Mouse (Mus musculus): ENCODE data around the gene Ascc2.
"Not testable (repeated sequence)": the region's sequence is repeated elsewhere in the genome, so short reads cannot be mapped to it uniquely, and the experiment has no call there.

The Ascc2 gene

DNA sequence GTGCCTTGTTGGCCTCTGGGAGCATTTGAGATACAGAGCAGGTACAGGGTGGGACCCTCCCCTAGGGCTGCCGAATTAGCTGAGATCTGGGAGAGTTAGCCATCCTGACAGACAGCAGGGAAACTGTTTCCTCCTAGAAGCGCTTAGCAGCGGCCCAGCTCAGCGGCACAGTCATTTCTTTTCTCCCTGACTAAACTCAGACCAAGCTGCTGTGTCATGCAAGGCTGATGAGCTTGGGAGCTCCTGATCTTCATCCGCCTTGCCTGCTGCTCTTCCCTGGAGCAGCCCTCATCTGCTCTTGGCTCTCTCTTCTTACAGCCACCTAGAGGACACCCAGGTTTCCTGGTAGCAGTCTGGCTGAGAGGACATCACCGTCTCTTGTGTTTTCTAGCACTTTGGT lies 46.6 kb downstream of the Ascc2 start:
- no peak for DNase-seq (ENCODE audit: low read depth, low spot score)

DNA sequence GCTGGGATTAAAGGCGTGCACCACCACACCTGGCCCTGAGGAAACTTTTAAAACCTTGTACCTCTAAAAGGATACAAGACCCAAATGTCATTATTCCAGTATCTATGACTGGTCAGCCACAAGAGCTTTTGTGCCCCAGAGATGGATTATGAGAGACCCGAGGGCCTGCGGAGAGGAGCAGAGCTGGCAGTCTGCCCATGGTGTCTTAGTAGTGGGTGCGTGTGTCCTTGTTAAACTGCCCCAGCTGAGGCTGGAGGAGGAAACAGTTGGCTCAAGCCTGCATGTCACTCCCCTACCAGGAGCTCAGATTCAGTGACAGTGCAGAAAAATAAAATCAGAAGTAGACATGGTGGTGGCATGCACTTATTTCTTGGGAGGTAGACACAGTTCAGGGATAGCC lies 47.5 kb downstream of the Ascc2 start:
- no peak for DNase-seq (ENCODE audit: low read depth, low spot score)

DNA sequence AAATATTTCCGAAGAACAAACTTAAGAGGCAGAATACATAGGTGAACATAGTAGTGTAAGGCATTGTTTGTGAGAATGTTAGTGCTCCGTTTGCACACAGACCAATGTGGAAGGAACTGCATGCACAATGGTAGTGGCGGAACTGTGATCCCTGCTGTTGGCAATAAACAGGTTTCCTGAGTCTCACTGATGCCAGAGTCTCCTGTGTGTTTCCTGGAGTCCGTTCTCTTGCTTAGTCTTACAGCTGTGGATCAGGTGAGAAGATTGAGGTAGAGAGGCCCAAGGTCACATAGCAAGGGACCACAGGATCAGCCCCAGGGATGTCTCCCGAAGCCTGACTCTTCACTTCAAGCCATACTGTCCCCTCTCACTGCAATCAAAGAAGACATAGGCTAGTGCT lies 48.0 kb downstream of the Ascc2 start:
- no peak for DNase-seq (ENCODE audit: low read depth, low spot score)

DNA sequence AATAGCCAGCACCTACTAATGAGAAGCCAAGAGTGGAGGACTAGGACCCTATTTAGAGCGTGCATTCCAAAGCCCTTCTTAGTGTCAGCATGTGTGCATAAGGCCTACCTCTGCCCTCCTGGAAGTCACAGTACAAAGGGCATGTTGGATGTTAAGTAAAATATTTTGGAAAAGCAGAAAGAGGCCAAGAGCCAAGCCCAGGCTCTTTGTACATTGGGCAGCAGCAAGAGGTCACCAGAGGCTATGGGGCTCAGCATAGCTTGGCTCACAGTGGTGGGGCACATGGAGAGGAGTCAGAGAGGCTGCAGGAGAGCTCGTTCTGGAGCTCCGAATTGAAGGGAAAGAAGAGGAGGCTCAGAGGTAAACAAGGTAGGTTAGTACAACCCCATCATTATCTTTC lies 49.5 kb downstream of the Ascc2 start:
- DNase-seq (ENCODE audit: low read depth, low spot score), result no peak

DNA sequence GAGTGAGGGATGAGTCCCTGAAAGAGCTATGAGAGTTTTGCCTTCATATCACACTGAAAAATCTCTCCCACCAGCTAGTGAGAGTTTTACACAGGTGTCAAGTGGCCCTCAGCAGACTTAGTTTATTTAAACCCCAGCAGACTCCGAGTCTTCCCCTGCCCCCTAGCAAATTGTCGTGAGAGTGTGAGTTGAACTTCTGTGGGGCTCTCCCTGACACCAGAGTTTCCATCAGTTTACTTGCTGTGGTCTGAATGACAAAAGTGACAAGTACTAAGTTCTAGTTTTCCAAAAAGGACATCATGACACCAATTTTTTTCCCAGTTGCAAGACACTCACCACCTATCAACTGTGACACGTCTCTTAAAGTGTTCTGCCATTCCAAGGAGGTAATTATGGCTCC lies 50.3 kb downstream of the Ascc2 start:
- peak; percentile 15 for DNase-seq (ENCODE audit: low read depth, low spot score)

DNA sequence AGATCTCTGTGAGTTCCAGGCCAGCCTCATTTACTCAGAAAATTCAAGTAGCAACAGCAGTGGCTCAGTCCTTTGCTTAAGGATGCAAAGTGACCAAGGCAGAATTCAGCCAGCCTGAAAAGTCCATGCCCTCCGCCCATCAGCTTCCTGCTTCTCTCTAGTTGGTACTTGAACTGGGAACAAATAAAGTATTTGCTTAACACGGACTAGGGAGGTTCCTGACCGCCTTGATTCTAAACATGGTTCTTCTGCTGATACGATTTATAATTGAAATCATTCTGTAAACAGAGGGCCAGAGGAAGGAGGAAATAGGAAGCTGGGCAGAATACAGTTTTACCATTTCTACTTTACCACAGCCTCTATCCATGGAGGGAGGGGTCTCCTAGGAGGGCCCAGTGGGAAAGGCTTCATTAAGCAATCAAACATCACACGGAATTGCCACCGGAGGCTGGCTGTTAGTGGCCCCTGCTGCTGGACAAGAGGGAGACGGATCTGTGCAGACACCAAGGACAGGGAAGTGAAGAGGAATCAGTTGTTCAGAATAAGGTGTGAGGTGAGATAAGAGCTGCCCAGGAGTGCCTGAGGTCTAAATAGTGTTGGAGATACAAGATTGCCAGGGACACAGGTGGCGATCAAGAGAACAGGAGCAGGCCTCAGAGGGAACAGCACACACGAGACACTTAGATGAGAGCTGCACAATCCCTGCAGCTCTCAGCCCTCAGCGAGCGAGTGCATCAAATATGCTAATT lies 51.3 kb downstream of the Ascc2 start:
- DNase-seq (ENCODE audit: low read depth, low spot score), result no peak

DNA sequence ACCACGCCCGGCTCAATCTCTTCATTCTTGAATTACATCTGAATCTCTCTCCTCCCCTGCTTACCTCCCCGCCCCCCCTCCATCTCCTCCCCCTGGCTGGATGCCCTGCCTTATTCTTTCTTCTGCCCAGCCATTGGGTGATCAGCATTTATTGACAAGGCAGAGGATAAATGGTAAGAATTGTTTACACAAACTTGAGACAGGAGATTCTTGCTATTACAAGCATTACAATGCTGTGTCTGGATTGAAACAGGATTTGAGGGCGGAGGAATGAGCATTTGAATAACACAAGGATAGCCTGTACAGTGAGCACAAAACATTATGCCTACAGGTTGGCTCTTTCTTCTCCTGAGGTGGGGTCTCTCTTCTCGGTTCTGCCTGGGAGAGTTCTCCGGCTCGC lies 52.8 kb downstream of the Ascc2 start:
- DNase-seq (ENCODE audit: low read depth, low spot score), result no peak

DNA sequence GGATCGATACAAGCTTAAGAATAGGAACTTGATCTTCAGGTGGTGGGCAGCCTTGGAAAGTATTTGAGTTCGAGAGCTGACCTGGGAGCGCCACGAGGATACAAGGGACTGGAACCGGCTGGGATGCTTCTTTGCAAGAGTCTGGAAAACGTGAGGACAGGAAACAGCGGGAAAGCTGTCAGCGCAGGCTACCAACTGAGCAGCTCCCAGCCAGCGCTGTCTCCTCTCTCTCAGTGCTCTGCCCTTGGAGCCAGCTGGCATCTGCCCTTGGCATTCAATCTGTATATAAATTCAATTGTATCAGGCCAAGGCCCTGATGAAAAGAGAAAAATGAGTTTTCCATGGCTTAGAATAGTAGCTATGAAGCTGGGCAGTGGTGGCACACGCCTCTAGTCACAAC lies 53.7 kb downstream of the Ascc2 start:
- no peak for DNase-seq (ENCODE audit: low read depth, low spot score)

DNA sequence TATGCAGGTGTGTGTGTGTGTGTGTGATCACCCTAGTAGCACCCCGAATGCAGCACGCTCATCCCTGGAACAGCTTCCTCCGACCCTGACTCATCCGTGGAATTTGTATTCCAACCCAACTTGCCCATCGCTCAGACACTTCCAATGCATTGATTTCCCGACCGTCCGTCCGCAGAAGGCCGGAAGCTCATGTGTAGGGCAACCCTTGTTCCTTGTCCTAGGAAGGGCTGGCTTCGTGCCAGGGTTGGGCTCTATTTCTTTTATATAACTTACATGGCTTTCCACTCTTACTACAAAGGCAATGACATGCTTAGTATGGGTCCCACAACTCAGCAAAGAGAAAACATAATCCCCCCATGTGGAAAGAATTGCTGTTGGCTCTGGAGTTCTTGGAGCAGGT lies 54.6 kb downstream of the Ascc2 start:
- DNase-seq (ENCODE audit: low read depth, low spot score), result no peak

DNA sequence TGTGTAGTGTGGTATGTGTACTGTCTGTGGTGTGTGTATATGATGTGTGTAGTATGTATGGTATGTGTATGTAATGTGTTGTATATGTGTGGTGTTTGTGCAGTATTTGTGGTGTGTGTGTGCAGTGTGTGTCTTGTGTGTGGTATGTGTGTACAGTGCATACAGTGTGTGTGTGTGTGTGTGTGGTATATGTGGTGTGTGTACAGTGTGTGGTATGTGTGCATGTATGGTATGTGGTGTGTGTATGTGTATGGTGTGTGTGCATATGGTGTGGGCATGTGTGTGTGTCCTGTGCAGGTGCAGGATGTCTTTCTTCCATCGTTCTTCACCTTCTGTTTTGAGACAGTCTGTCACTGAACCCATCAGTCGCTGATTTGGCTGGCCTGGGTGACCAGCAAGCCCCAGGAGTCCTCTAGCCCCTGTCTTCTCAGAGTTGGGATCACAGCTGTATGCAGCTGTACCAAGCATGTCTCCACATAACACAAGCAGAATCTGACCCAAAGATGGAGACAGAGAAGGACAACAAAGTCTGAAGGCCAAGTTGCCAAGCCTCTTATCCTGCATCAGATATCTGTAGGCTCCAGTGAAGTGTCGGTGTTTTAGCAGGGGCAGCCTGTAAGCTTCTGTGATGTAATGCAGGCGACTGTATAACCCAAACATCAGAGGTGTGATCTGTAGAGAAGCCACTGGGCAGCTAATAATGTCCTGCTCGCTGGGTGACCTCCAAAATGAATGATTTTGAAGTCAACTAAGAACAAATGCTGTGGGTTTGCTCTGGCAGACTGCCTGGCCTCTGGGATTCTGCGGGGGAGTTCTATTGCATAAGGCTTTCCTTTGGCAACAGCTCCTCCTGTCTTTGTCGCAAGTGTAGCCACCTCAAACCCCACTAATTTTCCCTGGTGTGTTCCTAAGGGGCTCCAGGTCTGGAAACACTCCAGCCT lies 59.8 kb downstream of the Ascc2 start:
- DNase-seq (ENCODE audit: low read depth, low spot score), result no peak

DNA sequence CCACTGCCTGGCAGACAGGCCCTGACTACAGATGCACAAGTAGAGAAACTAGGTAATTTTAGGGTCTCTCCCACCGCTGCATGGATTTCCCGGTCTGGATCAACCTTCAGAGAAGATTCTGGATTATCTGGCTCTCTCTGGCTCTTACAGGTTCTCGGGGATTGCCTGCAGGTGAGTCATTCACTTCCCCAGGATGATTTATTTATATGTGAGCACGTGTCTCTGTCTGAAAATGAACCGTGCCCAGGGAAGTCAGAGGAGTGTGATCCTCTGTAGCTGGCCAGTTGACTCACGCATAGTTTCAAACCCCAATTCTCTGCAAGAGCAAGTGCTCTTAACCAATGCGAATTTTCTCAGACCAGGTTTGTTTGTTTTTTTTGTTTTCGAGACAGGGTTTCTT lies 63.2 kb downstream of the Ascc2 start:
- no peak for DNase-seq (ENCODE audit: low read depth, low spot score)

DNA sequence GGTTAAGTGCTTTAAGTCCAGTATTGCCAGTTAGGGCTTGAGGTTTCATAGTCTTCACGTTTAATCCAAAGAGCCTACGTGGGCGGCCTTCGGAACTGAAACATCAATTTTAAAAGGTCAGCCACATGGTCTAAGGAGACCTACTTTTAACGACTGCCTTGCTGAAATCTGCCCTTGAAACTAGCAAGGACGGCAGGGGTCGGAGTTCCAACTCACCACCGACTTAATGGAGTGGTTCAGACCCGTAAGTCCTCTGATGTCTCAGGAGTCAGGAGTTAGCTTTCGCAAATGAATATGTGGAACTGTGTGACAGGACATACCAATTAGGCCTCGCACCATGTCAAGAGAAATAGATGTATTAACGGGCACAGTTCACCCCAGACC lies 66.1 kb downstream of the Ascc2 start:
- DNase-seq (ENCODE audit: low read depth, low spot score), result no peak

DNA sequence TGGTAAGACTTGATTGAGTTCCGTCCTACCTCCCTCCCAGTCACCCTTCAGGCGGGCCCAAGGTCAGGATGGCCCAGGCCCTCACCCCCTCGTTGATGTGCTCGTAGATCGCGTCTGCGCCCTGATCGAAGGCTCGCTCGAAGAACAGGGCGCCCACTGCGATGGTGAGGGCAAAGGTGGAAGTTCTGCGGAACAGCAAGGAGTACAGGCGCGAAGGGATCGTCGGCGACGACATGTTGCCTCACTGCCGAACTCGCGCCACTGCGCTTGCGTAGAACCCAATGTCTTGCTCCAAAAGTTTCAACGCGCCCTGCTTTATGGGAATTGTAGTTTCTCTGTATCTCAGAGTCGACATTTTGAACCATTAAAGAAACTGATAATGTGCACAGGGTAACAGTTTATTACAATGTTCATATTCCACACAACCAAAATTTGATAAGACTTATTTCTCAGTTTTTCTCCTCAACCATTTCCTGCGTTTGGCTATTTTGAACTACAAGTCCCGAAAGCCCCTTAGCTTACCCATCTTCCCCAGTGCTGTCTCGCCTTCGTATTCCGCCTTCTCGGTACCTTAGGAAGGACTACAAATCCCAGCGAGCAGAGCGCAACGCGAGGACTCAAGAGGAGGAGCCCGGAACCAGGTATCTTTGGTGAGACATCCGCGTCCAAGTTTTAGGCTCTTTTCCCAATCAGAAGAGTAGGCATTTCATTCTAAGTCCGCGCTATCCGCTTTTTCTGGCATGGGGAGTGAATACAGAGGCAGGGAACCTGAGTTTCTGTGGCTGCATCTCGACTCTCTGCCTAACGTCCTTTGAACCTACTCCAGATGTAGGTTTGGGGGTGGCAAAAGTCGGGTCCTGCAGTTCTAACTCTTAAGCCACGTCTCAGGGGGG lies 66.8 kb downstream of the Ascc2 start, which contains the start of the genes Uqcr10 and Zmat5:
Gene Uqcr10 (minus strand): TSS at position 271 of the 893 bp plus-strand sequence.
Gene Zmat5 (plus strand): TSS at position 607 of the 893 bp plus-strand sequence.
- DNase-seq (ENCODE audit: low read depth, low spot score), result peak; percentile 97

DNA sequence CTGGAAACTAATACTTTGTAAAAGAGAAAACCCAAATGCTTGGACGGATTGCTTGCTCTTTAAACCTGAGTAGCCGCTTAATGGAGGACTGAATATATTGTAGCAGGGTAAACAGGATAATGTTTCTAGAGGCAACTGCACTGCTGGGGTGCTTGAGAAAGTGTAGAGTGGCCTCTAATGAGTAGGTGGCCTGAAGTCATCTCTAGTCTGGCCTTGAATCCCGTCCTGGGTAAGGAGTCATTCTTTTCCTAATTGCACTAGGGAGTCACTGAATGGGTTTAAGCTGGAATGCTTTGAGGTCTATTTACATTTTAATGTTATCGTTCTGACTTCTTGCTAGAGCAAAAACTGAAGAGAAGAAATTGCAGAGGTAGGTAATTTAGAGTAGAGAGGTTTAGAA lies 67.6 kb downstream of the Ascc2 start:
- no peak for DNase-seq (ENCODE audit: low read depth, low spot score)

DNA sequence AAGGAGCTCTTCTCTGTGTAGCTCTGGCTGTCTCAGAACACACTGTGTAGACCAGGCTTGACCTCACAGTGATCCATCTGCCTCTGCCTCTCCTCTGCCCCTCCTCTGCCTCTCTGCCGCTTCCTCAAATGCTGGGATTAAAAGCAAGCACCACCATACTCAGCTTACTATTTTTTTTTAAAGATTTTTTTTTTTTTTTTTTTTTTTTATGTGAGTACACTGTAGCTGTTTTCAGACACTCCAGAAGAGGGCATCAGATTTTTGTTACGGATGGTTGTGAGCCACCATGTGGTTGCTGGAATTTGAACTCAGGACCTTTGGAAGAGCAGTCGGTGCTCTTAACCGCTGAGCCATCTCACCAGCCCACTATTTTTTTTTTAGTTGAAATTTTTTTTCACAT lies 72.6 kb downstream of the Ascc2 start:
- not testable (repeated sequence) for DNase-seq (ENCODE audit: low read depth, low spot score)

DNA sequence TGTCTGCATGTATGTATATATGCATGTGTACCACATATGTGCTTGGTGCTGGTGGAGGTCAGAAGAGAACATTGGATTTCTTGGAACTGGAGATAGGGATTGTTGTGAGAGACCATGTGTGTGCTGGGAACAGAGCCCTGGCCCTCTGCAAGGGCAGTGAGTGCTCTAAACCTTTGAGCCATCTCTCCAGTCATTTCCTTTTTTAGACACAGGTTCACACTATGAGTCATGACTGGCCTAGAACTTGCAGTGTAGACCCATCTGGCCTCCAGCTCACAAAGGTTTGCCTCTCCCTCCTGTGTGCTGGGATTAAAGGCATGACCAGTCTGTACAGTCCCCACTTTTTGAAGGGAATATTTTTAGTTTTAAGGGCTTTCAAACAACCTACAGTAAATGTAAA lies 75.3 kb downstream of the Ascc2 start:
- no peak for DNase-seq (ENCODE audit: low read depth, low spot score)

DNA sequence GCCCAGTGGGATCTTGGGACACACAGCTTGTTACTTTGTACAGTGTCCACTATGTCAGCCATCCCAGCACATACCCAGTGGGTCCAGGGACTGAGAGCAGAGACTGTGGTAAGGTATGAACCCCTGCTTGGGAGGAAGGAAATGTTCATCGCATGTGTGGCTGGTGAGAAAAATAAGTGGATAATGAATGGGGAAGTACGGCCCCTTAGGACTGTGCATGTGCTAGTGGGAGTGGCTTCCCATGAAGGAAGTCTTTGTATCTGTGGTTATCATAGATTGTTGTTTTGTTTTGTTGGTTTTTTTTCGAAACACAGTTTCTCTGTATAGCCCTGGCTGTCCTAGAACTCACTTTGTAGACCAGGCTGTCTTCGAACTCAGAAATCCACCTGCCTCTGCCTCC lies 77.2 kb downstream of the Ascc2 start:
- DNase-seq (ENCODE audit: low read depth, low spot score), result no peak

DNA sequence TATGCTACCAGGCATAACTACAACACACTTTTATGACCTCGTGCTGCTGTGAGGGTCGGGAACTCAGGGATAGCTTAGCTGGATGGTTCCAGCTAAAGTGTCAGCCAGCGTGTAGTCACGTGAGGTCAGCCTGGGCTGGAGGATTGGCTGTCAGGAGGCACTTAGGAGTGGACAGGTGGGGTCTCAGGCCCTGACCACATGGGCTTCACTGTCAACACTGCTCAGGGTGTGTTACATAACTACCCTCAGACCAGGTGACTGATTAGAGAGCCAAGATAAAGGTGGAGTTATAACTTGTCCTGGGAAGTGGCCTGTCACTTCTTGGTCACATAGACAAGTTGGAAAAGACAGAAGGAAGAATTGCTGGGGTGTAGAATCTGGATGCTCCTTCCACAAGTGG lies 78.0 kb downstream of the Ascc2 start:
- DNase-seq (ENCODE audit: low read depth, low spot score), result no peak

DNA sequence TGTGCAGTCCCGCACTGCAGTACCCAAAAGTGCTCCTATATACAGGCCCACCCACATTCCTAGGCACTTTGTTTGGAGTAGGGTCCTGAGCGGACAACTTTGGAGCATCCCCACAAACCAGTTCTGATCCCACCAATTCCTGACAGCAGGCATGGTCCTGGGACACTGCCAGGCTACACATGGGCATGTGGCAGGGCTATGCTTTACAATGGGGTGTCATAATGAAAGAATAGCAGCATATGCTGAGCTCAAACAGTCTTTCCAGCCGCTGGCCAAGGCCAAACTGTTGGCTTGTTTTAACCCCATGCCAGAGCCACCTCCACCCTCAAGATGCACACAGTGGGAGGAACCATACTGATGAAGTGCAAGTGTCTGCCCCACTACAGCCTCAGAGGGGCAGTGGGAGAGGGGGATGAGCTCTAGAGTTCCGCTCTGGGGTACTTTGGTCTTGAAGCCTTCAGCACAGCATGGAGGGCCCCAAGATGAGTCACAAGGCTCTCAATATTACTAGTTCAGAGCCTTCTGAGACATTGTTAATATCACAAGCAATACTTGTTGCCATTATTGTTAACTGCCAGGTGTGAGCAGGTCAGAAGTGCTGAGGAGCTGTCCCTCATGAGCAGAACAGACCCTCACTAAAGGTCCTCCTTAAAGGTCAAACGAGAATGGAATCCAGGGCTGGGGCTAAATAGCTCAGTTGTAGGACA lies 79.1 kb downstream of the Ascc2 start:
- no peak for DNase-seq (ENCODE audit: low read depth, low spot score)

DNA sequence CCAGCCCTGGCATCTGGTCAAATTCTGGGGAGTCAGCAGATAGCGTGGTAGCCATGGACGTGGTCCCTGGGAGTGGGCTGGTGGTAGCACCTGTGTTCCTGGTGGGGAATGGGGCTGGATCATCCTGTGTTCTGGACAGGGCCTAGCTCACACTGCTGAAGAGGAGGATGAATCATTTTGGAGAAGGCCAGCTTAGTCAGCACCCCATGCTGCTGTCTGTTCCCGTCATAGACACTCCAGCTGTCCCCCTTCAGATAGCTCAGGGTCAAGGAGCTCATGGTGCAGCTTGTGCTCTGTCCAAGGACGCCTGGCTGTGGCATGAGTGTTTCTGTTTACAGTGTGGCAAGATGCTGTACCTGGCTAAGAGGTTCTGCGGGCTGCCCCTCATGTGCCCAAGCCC lies 81.0 kb downstream of the Ascc2 start:
- no peak for DNase-seq (ENCODE audit: low read depth, low spot score)

DNA sequence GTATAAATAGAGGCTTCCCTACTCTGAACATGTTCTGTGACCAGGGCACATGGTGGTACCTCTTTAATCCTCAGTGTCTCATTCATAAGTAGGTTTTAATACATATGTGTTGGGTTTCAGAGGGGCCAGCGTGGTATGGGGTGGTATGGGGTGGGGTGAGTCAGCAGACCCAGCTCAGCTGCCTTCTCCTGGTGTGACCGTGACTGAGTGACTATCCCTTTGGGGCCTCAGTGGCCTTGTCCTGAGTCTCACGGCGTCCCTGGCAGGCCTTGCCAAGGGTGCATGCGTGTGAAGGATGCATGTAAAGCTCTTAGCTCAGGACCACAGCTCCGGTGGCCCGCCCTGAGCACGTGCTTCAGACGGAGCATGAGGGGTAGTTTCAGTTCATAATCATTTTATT lies 82.4 kb downstream of the Ascc2 start:
- no peak for DNase-seq (ENCODE audit: low read depth, low spot score)

All from CD4-positive, CD25-positive, alpha-beta regulatory T cell, adult 2 months (primary cell).